8 mouse cellular contexts compared by ENCODE assay signal in the genomic region with DNA sequence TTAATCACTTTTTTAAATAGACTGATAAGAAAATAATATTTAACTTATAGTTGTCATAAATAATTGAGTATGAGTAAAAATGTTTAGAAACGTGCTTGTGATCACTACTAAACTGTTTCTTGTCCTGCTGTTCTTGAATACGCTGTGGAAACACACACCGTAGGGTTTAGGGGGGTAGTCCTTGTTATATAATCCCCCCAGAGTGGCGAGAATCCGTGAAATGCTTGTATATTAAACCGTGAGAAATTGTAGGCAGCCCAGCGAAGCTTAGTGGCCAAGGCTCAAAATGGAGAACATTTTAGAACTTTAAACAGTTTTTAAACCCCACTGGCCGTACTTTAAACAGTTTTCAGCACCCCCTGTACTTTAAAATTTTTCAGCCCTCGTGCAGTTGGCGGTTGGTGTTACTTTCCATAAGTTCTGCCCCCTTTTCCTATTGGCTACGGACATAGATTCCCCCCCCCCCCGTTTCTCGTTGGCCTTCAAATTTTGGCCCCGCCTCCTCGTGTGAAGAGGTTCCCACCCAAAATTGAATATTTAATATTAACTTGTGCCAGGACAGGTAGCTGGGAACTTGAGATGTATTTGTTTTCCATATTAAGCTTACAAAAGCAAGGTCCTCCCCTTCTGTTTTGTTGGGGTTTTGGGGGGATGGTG. TPM values are rescaled to one million over a fixed set of nuclear protein-coding genes. Genes with fewer than 3 reads are reported as not detected.
DNase-seq lines count a peak whose midpoint lies in the region; ATAC-seq and TF ChIP-seq lines count a peak whose summit lies in the region.

No protein-coding gene starts in this region.

- H3K4me1 ChIP-seq in bone marrow macrophage, adult 2 months (ENCODE audit: control insufficient read depth, insufficient read depth, low read length): no peaks in the 10 kb centered on the region
- no peaks in the 10 kb centered on the region for H3K4me1 ChIP-seq in hindbrain, embryonic 14.5 days (replicated peaks; ENCODE audit: control insufficient read depth, insufficient read depth, low read length)
- no peaks in the 10 kb centered on the region for H3K4me1 ChIP-seq in liver, adult 2 months (ENCODE audit: control insufficient read depth, insufficient read depth, low read length)
- H3K4me1 ChIP-seq in midbrain, postnatal 0 days (ENCODE audit: insufficient read depth, low read length): no peaks in the 10 kb centered on the region

- ATAC-seq in erythroid progenitor cell, adult 5-6 weeks (replicated peaks; ENCODE audit: low FRiP score, poor library complexity, severe bottlenecking): peak; percentile 69
- peak; percentile 28; the same call in 1 of the 2 replicates for ATAC-seq in hindbrain, embryonic 14.5 days (ENCODE audit: low FRiP score)
- peak; percentile 75 for ATAC-seq in midbrain, postnatal 0 days (ENCODE audit: low FRiP score)

- TF ChIP-seq CTCF in bone marrow macrophage, adult 2 months (IDR thresholded peaks at IDR 0.05; ENCODE audit: low read depth, low read length): no peak
- TF ChIP-seq CTCF in liver, adult 2 months (IDR thresholded peaks at IDR 0.05; ENCODE audit: low read depth, low read length): no peak
- TF ChIP-seq CTCF in midbrain, postnatal 0 days (IDR thresholded peaks at IDR 0.05): no peak

- 31% methylated on average over 15 of the region's 15 CpGs for WGBS in hindbrain, embryonic 14.5 days
- 3% methylated on average over 15 of the region's 15 CpGs for WGBS in liver, adult 2 months
- 31% methylated on average over 15 of the region's 15 CpGs for WGBS in midbrain, postnatal 0 days

- DNase-seq in heart, adult 18-20 months: peak; percentile 24 to 34
- no peak for DNase-seq in heart, postnatal 25 days (ENCODE audit: low spot score)
- peak; percentile 35 for DNase-seq in hindbrain, embryonic 14.5 days (ENCODE audit: low spot score)
- no peak for DNase-seq in liver, adult 2 months (ENCODE audit: extremely low read depth, low read depth, low spot score)
- DNase-seq in midbrain, postnatal 0 days (ENCODE audit: low spot score): peak; percentile 54
- peak; percentile 45 for DNase-seq in yolk sac, embryonic 10.5 days (ENCODE audit: low spot score)

- no peaks in the 10 kb centered on the region for H3K79me2 ChIP-seq in liver, adult 2 months (ENCODE audit: control insufficient read depth, insufficient read depth, low read length)

- H3K4me2 ChIP-seq in hindbrain, embryonic 14.5 days (replicated peaks): peak overlapping the region; percentile 51
- H3K4me2 ChIP-seq in midbrain, postnatal 0 days (ENCODE audit: low read depth, low read length, poor library complexity, severe bottlenecking): peak overlapping the region; percentile 45

- intact Hi-C loops in heart, postnatal 25 days (cut with DNase I): no loop called here

- H3K27me3 ChIP-seq in hindbrain, embryonic 14.5 days (ENCODE audit: control insufficient read depth, insufficient read depth, low read length): no peaks in the 10 kb centered on the region
- no peaks in the 10 kb centered on the region for H3K27me3 ChIP-seq in liver, adult 2 months (ENCODE audit: control insufficient read depth, insufficient read depth, low read length)
- H3K27me3 ChIP-seq in midbrain, postnatal 0 days (ENCODE audit: insufficient read depth, low read length): no peaks in the 10 kb centered on the region

- no peak overlapping the region for H3K9ac ChIP-seq in hindbrain, embryonic 14.5 days
- peak overlapping the region; percentile 47; the same call in 1 of the 2 replicates for H3K9ac ChIP-seq in liver, adult 2 months (ENCODE audit: low read depth, low read length)
- no peak overlapping the region for H3K9ac ChIP-seq in midbrain, postnatal 0 days (replicated peaks; ENCODE audit: low read length, poor library complexity, severe bottlenecking)

- TF ChIP-seq POLR2A in bone marrow macrophage, adult 2 months (IDR thresholded peaks at IDR 0.05; ENCODE audit: borderline replicate concordance, low read depth, low read length): no peak
- TF ChIP-seq POLR2A in liver, adult 2 months (IDR thresholded peaks at IDR 0.05; ENCODE audit: extremely low read depth, insufficient read depth, low read length): no peak

- no peaks in the 10 kb centered on the region for H3K9me3 ChIP-seq in hindbrain, embryonic 14.5 days (ENCODE audit: control insufficient read depth, low read length)
- no peaks in the 10 kb centered on the region for H3K9me3 ChIP-seq in midbrain, postnatal 0 days (ENCODE audit: low read length)

- H3K27ac ChIP-seq in bone marrow macrophage, adult 2 months (ENCODE audit: insufficient read depth, low read depth, low read length): peak overlapping the region; percentile 75; the same call in 1 of the 2 replicates
- 0 out of 2 replicates have a peak overlapping the region, but pooled peaks have one; percentile 83 for H3K27ac ChIP-seq in hindbrain, embryonic 14.5 days
- peak overlapping the region; percentile 91 for H3K27ac ChIP-seq in liver, adult 2 months (replicated peaks; ENCODE audit: insufficient read depth, low read depth, low read length)
- H3K27ac ChIP-seq in midbrain, postnatal 0 days (ENCODE audit: low read depth, low read length): no peak overlapping the region

- H3K36me3 ChIP-seq in hindbrain, embryonic 14.5 days (replicated peaks; ENCODE audit: control insufficient read depth, insufficient read depth): no peaks in the 10 kb centered on the region
- no peaks in the 10 kb centered on the region for H3K36me3 ChIP-seq in liver, adult 2 months (ENCODE audit: control insufficient read depth, insufficient read depth, low read length)
- H3K36me3 ChIP-seq in midbrain, postnatal 0 days (ENCODE audit: insufficient read depth, low read length): no peaks in the 10 kb centered on the region

- peak overlapping the region; percentile 83 for H3K4me3 ChIP-seq in bone marrow macrophage, adult 2 months (ENCODE audit: insufficient read depth, low read length)
- peak overlapping the region; percentile 48 for H3K4me3 ChIP-seq in hindbrain, embryonic 14.5 days (replicated peaks; ENCODE audit: low read length)
- H3K4me3 ChIP-seq in liver, adult 2 months (ENCODE audit: insufficient read depth, low read depth, low read length): peak overlapping the region; percentile 61
- H3K4me3 ChIP-seq in midbrain, postnatal 0 days (ENCODE audit: low read depth, low read length): peak overlapping the region; percentile 48

RNA-seq across cellular contexts. Expression of a gene that starts 1.0 kb away (rescaled TPM):
- 1 to 10 TPM; 6.0 to 7.7 TPM for total RNA-seq in heart, adult 18-20 months (2021)
- 1 to 10 TPM; 5.9 to 7.5 TPM for total RNA-seq in heart, postnatal 25 days (2021)
- polyA plus RNA-seq in bone marrow macrophage, adult 2 months (2012; ENCODE audit: insufficient read depth, insufficient read length, missing spikeins): 23.7 and 25.7 TPM in 2 replicates
- 8.6 and 13.0 TPM in 2 replicates for total RNA-seq in erythroid progenitor cell, adult 5-6 weeks (2015; ENCODE audit: low replicate concordance)
- 5.6 and 7.9 TPM in 2 replicates for total RNA-seq in erythroid progenitor cell, adult 5-6 weeks (2017; ENCODE audit: low replicate concordance)
- 20.4 and 25.1 TPM in 2 replicates for polyA plus RNA-seq in hindbrain, embryonic 14.5 days (2014; fragmentation: Nextera tagmentation; extraction: Ambion mirVana)
- 29.0 and 31.9 TPM in 2 replicates for total RNA-seq in liver, adult 2 months (2014; rRNA removed)
- polyA plus RNA-seq in liver, adult 2 months (2012; rRNA removed): 4.4 and 6.1 TPM in 2 replicates
- total RNA-seq in midbrain, postnatal 0 days (2014; rRNA removed): 18.8 and 22.4 TPM in 2 replicates
- polyA plus RNA-seq in midbrain, postnatal 0 days (2015; fragmentation: Nextera tagmentation; extraction: Ambion mirVana): 23.5 and 24.4 TPM in 2 replicates

RNA-seq across cellular contexts. Expression of a gene that starts 30.8 kb away (rescaled TPM):
- total RNA-seq in heart, adult 18-20 months (2021): not detected
- total RNA-seq in heart, postnatal 25 days (2021): not detected
- not detected in 2 replicates for polyA plus RNA-seq in bone marrow macrophage, adult 2 months (2012; ENCODE audit: insufficient read depth, insufficient read length, missing spikeins)
- not detected in 2 replicates for total RNA-seq in erythroid progenitor cell, adult 5-6 weeks (2015; ENCODE audit: low replicate concordance)
- not detected in 2 replicates for total RNA-seq in erythroid progenitor cell, adult 5-6 weeks (2017; ENCODE audit: low replicate concordance)
- 0.18 and 0.36 TPM in 2 replicates for polyA plus RNA-seq in hindbrain, embryonic 14.5 days (2014; fragmentation: Nextera tagmentation; extraction: Ambion mirVana)
- total RNA-seq in liver, adult 2 months (2014; rRNA removed): not detected in 2 replicates
- not detected in 2 replicates for polyA plus RNA-seq in liver, adult 2 months (2012; rRNA removed)
- 0.33 and 0.44 TPM in 2 replicates for total RNA-seq in midbrain, postnatal 0 days (2014; rRNA removed)
- 0.10 and 0.14 TPM in 2 replicates for polyA plus RNA-seq in midbrain, postnatal 0 days (2015; fragmentation: Nextera tagmentation; extraction: Ambion mirVana)

Comparison
In these comparisons a context has a peak if more than half of its experiments do, and no peak if none do; other contexts are left out.
1. DNase-seq: peak in heart, adult 18-20 months (2 of 2), hindbrain, embryonic 14.5 days (single experiment), midbrain, postnatal 0 days (single experiment) and yolk sac, embryonic 10.5 days (single experiment); none in heart, postnatal 25 days (single experiment) and liver, adult 2 months (single experiment).
2. Peak in every context shown above with its lines, with median percentiles within 50 percentile points of each other: H3K4me3 ChIP-seq and ATAC-seq.